Mouse (Mus musculus) urinary bladder, postnatal 25 days (tissue): ENCODE measurements around the gene Spaca1.
"Not testable (repeated sequence)": the region's sequence is repeated elsewhere in the genome, so short reads cannot be mapped to it uniquely, and the experiment has no call there.

Source experiments
- DNase-seq: peaks from one replicate; pipeline ENCODE4 v3.0.0; 2022; ENCODE audit warnings: low spot score

The Spaca1 gene

DNA sequence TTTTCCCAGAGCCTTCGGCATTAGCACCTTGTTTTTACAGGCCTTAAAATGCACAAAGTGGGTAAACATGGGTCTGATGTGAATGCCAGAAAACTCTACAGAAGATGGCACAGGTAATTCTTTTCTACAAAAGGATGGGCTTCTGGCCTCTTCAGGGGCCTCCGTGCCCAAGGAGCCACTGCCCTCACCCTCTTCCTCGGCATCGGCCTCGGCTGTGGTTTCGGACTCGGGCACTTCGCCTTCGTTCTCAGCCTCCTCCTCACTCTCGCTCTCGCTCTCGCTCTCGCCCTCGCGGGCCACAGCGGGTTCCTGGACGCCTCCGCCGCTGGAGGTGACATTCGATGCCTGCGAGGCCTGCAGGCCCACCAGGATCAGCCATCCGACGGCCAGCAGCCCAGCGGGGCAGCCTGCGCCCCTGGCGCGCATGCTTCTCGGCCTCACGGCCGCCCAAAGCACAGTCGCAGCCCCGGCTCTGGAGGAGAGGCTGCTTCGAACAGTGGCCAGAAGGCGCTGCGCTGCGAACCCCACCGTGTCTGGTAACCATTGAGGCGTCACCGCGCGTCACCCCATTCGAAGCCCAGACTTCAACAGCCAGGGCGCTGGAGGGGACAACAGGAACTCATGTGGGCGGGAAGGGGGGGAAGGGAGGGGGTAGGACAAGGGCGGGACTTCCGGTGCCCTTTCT lies at the start of gene Spaca1:
Spaca1 (minus strand) TSS at position 621 of the 685 bp plus-strand sequence.
- no peak for DNase-seq

DNA sequence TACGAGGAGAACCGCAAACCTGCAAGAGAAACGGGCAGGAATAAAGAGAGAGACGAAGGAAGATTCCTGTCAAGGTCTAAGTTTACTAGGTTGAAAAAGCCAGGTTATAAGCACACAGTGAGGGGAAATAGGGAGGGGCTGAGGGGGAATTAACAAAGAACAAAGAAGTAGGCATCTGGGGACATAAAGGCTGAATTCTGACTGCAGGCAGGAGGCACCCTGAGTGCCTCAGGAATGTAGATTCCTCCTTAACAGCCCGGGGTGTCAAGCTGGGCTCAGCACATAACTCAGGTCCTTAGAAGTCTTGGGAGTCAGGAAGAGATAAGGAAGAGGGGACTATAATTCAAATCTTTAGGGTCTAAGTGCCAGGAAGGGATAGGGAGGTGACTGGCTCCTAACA lies 37.3 kb upstream of the Spaca1 start:
- DNase-seq, result not testable (repeated sequence)

DNA sequence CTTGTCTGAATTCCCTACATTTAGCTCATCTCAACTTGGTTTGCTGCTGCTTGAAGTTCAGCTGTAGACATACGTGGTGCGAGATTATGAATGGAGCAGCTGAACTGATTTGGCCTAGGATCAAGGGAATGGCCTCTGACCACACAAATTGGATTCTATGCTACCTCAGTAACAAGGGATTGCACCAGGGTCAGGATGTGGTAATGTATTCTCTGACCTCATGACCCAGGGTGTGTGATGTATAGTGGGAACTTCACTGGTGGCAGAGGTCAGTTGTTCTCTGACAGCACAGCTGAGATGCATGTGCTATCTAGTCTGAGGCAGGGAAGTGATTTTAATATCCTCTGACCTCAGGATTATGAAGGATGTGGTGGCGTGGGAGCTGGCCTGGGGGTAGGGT lies 31.1 kb upstream of the Spaca1 start:
- no peak for DNase-seq

DNA sequence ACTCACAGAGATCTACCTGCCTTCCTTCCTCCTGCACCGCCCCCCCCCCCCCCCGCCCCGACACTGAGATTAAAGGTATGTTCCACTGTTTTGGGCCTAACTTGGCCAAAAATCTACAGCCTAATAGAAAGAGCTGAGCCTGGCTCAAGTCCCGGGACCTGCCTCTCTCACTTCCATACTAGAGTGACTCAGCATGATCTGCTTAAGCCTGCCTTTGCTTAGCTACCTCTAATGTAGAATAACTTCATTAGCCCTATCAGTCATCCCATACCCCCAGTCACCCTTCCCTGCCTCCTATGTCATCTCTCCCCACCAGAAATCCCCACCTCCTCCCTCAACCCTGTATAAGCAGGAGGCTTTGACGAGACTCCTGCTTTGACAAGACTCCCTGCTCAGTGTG lies 19.0 kb upstream of the Spaca1 start:
- DNase-seq, result no peak

DNA sequence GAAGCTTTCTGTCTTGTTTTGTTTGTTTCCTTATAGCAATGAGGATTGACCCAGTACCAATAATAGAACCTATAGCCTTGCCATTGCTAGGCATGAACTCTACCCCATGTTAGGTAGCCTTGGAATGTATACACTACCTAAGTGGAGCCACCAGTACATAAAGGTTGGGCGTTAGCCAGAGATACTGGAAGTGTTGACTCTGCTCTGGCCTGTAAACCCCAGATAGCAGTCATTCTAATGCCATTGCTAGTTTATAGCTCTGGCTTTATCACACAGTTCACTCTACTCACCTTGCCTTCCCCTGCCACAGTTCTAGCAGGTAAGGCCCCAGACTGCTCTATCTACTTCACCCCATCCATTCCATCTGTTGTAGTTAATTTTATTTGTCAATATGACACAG lies 8.3 kb upstream of the Spaca1 start:
- no peak for DNase-seq

DNA sequence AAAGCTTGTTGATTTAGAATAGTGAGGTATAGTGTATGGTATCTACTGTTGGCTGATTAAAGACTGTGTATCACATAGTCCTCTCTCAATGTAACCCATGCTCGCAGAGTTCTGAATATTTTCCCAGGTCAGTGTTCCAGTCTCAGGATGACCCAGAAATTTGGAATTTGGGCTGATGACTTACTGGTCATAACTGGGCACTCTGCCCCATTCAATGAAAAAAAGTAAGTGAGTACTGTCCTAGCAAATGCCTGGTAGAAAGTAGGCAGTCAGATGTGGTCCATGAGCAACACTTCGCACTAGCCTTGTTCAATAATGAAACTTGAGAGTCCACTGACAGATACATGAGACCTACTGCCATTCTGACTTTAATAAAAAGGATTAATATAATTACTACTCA lies 23.2 kb downstream of the Spaca1 start:
- DNase-seq, result no peak

DNA sequence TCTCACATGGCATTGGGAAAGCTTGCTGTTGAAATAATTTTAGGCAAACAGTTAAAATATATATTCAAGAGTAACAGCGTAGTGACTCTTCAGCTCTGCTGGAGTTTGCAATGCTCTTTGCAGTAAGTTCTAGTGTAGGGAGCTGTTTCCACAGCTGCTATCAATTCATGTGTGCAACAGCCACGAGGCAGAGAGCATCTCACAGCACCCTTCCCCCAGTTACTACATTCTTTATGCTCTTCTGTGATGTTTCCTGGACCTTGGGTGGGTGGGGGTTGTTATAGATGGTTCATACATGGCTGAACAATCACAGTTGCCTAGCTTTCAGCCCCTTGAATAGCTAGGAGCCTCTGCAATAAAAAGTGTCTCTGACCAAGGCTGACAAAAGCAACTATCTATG lies 28.5 kb downstream of the Spaca1 start:
- no peak for DNase-seq

DNA sequence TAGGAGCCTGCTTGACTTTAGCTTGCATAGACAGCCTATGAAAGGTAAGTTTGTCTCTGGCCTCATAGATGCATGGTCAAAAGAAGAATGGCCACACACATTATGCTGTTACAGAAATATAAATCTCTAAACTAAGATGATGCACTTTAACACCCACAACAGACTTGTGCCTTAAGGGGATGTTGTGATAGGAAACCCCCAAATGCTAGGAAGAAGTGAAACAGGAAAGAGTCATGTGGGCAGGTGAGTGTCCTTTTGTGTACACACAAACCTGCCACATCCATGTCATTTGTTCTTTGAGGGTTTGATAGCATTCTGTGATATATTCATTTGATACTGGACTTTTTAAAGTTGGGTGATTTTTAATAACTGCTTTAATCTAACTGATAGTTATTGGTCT lies 53.6 kb downstream of the Spaca1 start:
- DNase-seq, result no peak

DNA sequence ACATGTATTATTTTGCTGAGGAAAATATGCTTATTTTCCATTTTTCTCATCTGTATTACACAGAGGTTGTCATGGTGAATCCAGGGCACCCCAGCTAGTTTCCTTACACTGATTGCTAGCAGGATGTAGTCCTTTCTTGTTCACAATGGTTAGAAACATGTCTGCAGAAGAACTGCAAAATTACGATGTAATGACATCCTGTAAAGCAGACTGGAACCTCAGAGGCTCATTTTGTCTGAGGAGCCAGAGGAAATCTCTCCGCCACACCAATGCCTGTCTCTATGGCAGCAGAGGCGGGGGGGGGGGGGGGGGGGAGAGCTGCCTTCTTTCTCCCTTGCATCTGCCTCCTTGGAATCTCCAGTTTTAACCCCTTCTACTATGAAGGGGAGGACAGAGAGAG lies 57.3 kb downstream of the Spaca1 start:
- DNase-seq, result no peak

DNA sequence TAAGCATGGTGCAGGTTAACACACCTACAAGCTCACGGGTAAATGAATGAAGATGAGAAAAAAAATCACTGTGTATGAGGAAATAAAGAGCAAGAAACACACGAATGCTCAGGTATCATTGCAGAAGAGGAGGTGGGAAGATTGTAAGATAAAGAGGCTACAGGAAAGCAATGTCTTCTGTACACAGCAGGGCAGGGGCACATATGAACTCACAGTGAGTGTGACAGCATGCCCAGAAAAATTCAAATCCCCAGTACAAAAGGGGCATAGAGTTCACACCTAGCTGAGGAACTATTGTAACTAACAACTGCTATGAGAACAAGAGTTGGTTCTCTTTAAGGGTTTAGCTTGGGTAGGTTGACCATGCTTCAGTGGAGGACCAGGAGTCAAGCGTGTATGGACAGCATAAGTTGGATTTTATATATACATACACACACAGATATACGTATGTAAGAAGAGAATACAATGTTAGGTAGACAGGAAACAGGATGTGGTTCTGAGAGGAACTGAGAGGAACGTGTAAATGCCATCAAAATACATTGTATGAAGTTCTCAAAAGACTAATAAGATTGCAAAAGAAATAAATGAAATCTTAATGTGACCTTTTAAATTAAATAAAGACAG lies 61.4 kb downstream of the Spaca1 start:
- DNase-seq, result no peak
